Comparison of ENCODE assay signal across 15 mouse cellular contexts in genomic region chr7:30742570-30742969, GRCm38 (mm10). TPM values are rescaled to one million over a fixed set of nuclear protein-coding genes. Genes with fewer than 3 reads are reported as not detected.
"Had no signal": no experiment of that assay in that cellular context is flagged by ENCODE, and none has a peak within 500 bp of the region (broad histone marks: within the 10 kb centered on the region; RNA-seq: fewer than 3 reads in every experiment).

No protein-coding gene starts in this region.

RNA-seq across cellular contexts. Expression of gene Gapdhs, which starts 0.9 kb away (rescaled TPM):
- total RNA-seq: layer of hippocampus, adult 2 months; layer of hippocampus, postnatal 25 days; left cerebral cortex, adult 18-20 months; left cerebral cortex, postnatal 25 days; megakaryocyte-erythroid progenitor cell, adult 5-6 weeks had no signal
- polyA plus RNA-seq: intestine, embryonic 14.5 days; intestine, postnatal 0 days; large intestine, adult 2 months; limb, embryonic 10.5 days; liver, embryonic 12.5 days; liver, embryonic 15.5 days; spleen, adult 2 months; urinary bladder, adult 2 months had no signal

RNA-seq across cellular contexts. Expression of gene Dmkn, which starts 21.0 kb away (rescaled TPM):
- total RNA-seq: megakaryocyte-erythroid progenitor cell, adult 5-6 weeks had no signal
- polyA plus RNA-seq: limb, embryonic 10.5 days; liver, embryonic 12.5 days; midbrain, embryonic 11.5 days had no signal

RNA-seq across cellular contexts. Expression of gene Atp4a, which starts 30.6 kb away (rescaled TPM):
- polyA plus RNA-seq: lung, adult 2 months; urinary bladder, adult 2 months had no signal
